Mouse (Mus musculus) heart, embryonic 14.5 days (tissue): ENCODE measurements around the gene Gfy. TPM values are rescaled to one million over a fixed set of nuclear protein-coding genes. Genes with fewer than 3 reads are reported as not detected.
A peak's percentile ranks its signal among the peaks of the same experiment; 100 is the strongest.

Experiments used
- ATAC-seq: fragments of 200-750 bp; cut with Nextera tagmentation; 2 replicates; pipeline ENCODE4 v1.8.0; 2017; ENCODE audit warnings: low read depth, moderate TSS enrichment; ENCODE audit not compliant: insufficient number of reproducible peaks, insufficient read depth, low FRiP score
- H3K27ac ChIP-seq, 2 experiments: fragments of 200-500 bp in 1 of 2; fragments of 300-500 bp in 1 of 2; sonication (generic) in 1 of 2; replicated peaks in 1 of 2; 2 replicates each; pipeline ENCODE4 v1.5.1; 2012 to 2014; ENCODE audit warnings: low read depth in 2 of 2, low read length in 2 of 2, control low read depth in 1 of 2, mild to moderate bottlenecking in 1 of 2, mixed read lengths in 1 of 2; ENCODE audit not compliant: control insufficient read depth in 1 of 2, insufficient read depth in 1 of 2
- H3K27me3 ChIP-seq: fragments of 300-500 bp; sonication (generic); 2 replicates; pipeline ENCODE4 v1.6.1; 2014; ENCODE audit warnings: mild to moderate bottlenecking, low read length, control low read depth; ENCODE audit not compliant: control insufficient read depth, insufficient read depth
- H3K36me3 ChIP-seq: fragments of 300-500 bp; sonication (generic); 2 replicates; pipeline ENCODE4 v1.6.1; 2014; ENCODE audit warnings: mild to moderate bottlenecking, control low read depth, low read length, mixed read lengths; ENCODE audit not compliant: control insufficient read depth, insufficient read depth
- H3K4me1 ChIP-seq, 2 experiments: fragments of 200-500 bp in 1 of 2; fragments of 300-500 bp in 1 of 2; sonication (generic) in 1 of 2; 2 replicates each; pipeline ENCODE4 v1.6.1; 2012 to 2014; ENCODE audit warnings: low read length in 2 of 2, control low read depth in 1 of 2, mixed read lengths in 1 of 2; ENCODE audit not compliant: control insufficient read depth in 2 of 2, insufficient read depth in 2 of 2
- H3K4me2 ChIP-seq: fragments of 300-500 bp; sonication (generic); 2 replicates; pipeline ENCODE4 v1.6.1; 2014; ENCODE audit warnings: mild to moderate bottlenecking, low read length
- H3K4me3 ChIP-seq, 2 experiments: fragments of 200-500 bp in 1 of 2; fragments of 300-500 bp in 1 of 2; sonication (generic) in 1 of 2; 2 replicates each; pipeline ENCODE4 v1.5.1; 2012 to 2014; ENCODE audit warnings: low read length in 2 of 2, mild to moderate bottlenecking in 2 of 2, control low read depth in 1 of 2, low read depth in 1 of 2, moderate library complexity in 1 of 2; ENCODE audit not compliant: control insufficient read depth in 1 of 2, insufficient read depth in 1 of 2
- H3K9ac ChIP-seq: fragments of 300-500 bp; sonication (generic); 2 replicates; pipeline ENCODE4 v1.6.1; 2014; ENCODE audit warnings: mild to moderate bottlenecking, low read length
- H3K9me3 ChIP-seq: fragments of 300-500 bp; sonication (generic); 2 replicates; pipeline ENCODE4 v1.6.1; 2016; ENCODE audit warnings: low read length, control low read depth; ENCODE audit not compliant: control insufficient read depth
- WGBS: fragments of 180-500 bp; shearing (Covaris S2); extraction: QIAGEN DNeasy Blood & Tissue Kit; methylation state at CpG from one replicate; pipeline ENCODE4 v1.1.7; 2014; 5-methylcytosine and 5-hydroxymethylcytosine counted together
- polyA plus RNA-seq: library from polyadenylated mRNA; unstranded; fragments of >200 nt; fragmentation: Nextera tagmentation; extraction: Ambion mirVana; gene quantifications from 2 replicates; pipeline ENCODE4 v1.2.1, GENCODE M21; 2014

The Gfy gene
- polyA plus RNA-seq, 1 experiment from 2014 or later = not detected

DNA sequence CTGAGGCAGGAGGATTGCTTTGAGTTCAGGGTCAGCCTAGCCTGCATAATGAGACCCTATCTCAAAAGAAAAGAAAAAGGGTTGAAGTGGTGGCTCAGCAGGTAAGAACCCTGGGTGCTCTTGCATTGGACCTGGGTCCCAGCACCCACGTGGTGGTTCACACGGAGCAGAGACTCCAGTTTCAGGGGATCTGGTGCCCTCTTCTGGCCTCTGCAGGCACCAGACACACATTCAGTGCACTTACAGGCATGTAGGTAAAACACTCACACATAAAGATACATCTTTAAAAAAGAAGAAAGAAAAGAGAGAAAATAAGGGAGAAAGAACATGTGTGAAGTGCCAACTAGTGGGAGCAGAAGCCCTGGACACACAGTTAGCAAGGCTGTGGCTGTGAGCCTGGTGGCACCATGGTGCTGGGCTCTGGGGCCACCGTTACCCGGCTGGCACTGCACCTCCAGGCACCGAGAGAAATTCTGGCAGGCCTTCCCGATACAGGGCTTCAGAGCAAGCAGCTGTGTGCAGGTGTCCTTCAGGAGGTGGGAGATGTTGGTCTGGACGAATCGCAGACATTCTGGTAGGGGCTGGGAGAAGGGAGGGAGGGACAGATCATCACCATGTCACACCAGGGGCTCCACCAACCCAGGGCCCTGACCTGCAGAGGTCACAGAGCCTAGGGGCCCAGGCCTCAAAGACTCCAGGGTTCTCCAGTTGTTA, 45.8 kb downstream of the Gfy start:
- H3K4me2 ChIP-seq = no peak overlapping the region
- ATAC-seq = no peak
- 74% methylated on average over 8 of the region's 8 CpGs for WGBS

GRCm38 (mm10) chr7:45131850-45132249, 47.5 kb downstream of the Gfy start:
- Histone ChIP-seq H3K27ac (no peak overlapping the region), H3K4me3 (no peak overlapping the region), H3K9me3 (no peaks in the 10 kb centered on the region), H3K36me3 (peaks cover 7% of the 10 kb centered on the region), H3K4me2 (no peak overlapping the region), H3K27me3 (peaks cover 6% of the 10 kb centered on the region; the same call in 1 of the 2 replicates), H3K4me1 (peaks cover 11 to 23% of the 10 kb centered on the region in 2 experiments), H3K9ac (peak overlapping the region; percentile 22)
- ATAC-seq = no peak
- WGBS = 65% methylated on average over 10 of the region's 11 CpGs

More for the DNA sequence above, 45.8 kb downstream of the Gfy start:
- Histone ChIP-seq H3K9ac (no peak overlapping the region), H3K4me1 (peaks cover 5 to 16% of the 10 kb centered on the region in 2 experiments; a peak in 3 of 4 replicates), H3K4me3 (no peak overlapping the region), H3K27me3 (peaks cover 6% of the 10 kb centered on the region; the same call in 1 of the 2 replicates), H3K36me3 (no peaks in the 10 kb centered on the region), H3K27ac (no peak overlapping the region), H3K9me3 (no peaks in the 10 kb centered on the region)

DNA sequence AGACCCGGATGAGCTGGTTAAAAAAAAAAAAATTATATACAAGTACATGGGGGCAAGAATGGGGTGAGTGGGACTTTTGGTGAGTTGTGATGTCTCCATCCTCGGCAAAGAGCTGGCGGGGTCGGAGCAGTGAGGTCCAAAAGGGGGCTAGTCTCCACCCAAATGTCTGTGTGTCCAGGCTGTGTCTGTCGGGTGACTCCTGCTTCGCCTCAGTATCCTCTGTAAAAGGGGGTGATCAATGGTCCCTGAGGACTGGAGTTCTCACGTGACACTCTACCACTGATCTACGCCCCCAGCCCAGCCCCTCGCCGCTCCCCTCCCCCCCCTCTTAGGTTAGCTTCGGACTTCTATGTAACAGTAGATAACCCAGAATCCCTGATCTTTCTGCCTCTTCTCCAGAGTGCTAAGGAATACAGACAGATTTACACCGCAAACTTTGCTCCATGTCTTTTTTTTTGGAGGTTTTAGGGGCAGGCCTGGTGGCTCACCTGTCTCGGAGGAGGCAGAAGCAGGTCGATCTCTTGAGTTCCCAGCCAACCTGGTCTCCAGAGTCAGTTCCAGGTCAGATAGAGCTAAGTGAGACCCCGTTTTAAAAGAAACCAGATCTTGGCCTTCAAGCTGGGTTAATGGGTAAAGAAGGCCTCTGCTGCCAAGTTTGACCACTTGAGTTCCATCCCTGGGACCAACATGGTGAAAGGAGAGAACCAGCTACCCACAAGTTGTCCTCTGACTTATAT, 49.4 kb downstream of the Gfy start:
- H3K9ac ChIP-seq = peak overlapping the region; percentile 82; the same call in 1 of the 2 replicates
- peak overlapping the region; percentile 70 for H3K4me2 ChIP-seq
- no peaks in the 10 kb centered on the region for H3K27me3 ChIP-seq
- H3K4me1 ChIP-seq = peaks cover 18 to 23% of the 10 kb centered on the region in 2 experiments
- 54% methylated on average over 15 of the region's 15 CpGs for WGBS
- H3K36me3 ChIP-seq = peaks cover 26% of the 10 kb centered on the region
- peak overlapping the region in 1 of 2 experiments; percentile 65; a peak in 1 of 4 replicates for H3K4me3 ChIP-seq
- H3K27ac ChIP-seq = peak overlapping the region in 1 of 2 experiments; percentile 92; a peak in 1 of 4 replicates
- no peaks in the 10 kb centered on the region for H3K9me3 ChIP-seq
- ATAC-seq = no peak

DNA sequence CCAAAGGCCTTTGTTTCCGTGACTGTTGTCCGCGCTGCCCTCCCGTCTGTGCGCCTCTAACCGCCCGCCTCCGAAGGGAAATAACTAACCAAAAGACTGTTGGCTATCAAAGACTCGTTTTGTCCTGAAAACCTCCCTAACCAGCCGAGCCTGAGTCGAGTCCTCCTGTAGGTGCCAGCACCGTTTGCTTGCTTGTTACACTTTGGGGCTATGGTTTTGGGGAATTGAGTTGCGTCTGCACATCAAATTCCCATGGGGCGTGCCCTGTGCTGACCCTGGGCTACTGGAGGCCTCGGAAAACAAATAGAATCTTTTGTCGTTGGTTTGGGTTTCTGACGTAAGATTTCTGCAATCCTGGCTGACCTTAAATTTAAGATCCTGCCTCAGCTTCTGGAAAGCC, 50.1 kb downstream of the Gfy start:
- WGBS = 1% methylated on average over 17 of the region's 17 CpGs

DNA sequence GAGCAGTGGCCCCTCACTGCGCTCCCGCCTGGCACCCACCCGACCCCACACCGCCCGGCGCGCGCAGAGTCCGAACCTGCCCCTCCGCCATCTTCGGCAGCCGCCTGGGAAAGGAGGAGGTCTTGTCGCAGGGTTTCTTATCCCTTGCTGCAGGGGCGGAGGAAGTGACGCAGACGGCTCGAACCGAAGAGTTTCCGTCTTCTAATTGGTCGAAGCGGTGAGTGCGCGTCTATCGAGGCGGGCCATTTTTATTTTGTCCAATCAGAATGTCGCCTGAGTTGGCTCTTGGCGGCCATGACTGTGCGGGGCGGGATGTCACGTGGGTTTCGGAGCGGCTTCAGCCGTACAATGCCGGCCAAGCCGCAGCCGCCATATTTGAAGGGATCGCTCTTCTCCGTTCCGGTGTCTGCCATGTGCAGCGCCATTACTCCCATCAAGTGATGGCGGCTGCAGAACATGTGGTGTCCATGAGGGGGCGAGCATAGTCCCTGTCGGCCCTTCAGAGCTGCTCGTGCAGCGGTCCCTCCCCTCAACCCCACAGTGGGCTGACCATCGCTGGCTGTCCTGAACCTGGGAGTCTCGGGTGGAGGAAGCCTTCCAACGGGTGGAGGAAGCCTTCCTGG, 50.6 kb downstream of the Gfy start, which contains the start of gene Rpl13a:
Gene Rpl13a, minus strand, starts transcription at position 138 of the 623 bp plus-strand sequence.
- peak within 1 kb of the TSS; percentile 92 for H3K4me2 ChIP-seq
- H3K4me1 ChIP-seq = peaks cover 20 to 25% of the 10 kb centered on the region in 2 experiments
- H3K9ac ChIP-seq = peak within 1 kb of the TSS; percentile 99
- no peaks in the 10 kb centered on the region for H3K9me3 ChIP-seq
- peaks cover 29% of the 10 kb centered on the region for H3K36me3 ChIP-seq
- peak within 1 kb of the TSS; percentile 65 to 93 for H3K4me3 ChIP-seq
- peak within 1 kb of the TSS; percentile 92 to 95 for H3K27ac ChIP-seq
- H3K27me3 ChIP-seq = no peaks in the 10 kb centered on the region
- WGBS = under 1% methylated on average over 48 of the region's 48 CpGs
- peak; percentile 92 for ATAC-seq

More for the DNA sequence above, 50.1 kb downstream of the Gfy start:
- Histone ChIP-seq H3K4me1 (peaks cover 20 to 25% of the 10 kb centered on the region in 2 experiments), H3K27me3 (no peaks in the 10 kb centered on the region), H3K9me3 (no peaks in the 10 kb centered on the region), H3K9ac (peak overlapping the region; percentile 82), H3K4me3 (peak overlapping the region; percentile 65 to 87), H3K27ac (peak overlapping the region; percentile 92 to 95), H3K36me3 (peaks cover 29% of the 10 kb centered on the region), H3K4me2 (peak overlapping the region; percentile 70)
- ATAC-seq = peak; percentile 0; the same call in 1 of the 2 replicates

- Histone ChIP-seq H3K36me3 (peaks cover 35% of the 10 kb centered on the region), H3K4me3 (peak overlapping the region; percentile 65 to 93), H3K27me3 (no peaks in the 10 kb centered on the region), H3K9ac (peak overlapping the region; percentile 99), H3K4me1 (peaks cover 24 to 32% of the 10 kb centered on the region in 2 experiments), H3K4me2 (peak overlapping the region; percentile 92), H3K27ac (peak overlapping the region; percentile 84 to 91), H3K9me3 (no peaks in the 10 kb centered on the region)
- 3% methylated on average over 6 of the region's 6 CpGs for WGBS
- no peak for ATAC-seq
These were observed 51.6 kb downstream of the Gfy start for GRCm38 (mm10) chr7:45127700-45128224.
